Mouse (Mus musculus) lung, postnatal 10 days (tissue): ENCODE data around the gene Man1a.

Experiments
- DNase-seq: peaks from one replicate; pipeline ENCODE4 v3.0.0; 2021

Gene Man1a

DNA sequence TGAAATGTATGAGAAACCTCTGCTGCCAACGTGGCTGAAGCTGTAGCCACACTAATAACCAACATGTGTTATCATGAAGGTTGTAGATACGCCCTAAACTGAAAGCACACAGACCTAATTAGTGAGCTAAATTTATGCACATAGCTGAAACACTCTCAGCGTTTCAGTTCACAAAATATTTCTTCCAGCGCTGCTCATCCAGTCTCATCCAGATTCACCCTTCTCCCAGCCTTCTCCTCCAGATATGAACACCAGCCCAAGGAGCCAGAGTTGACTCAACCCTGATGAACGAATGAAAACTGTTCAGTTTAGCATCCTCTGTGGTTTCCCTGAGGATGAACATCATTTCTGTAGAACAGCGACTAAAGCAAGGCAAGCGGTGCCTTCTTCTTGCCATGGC, 15.8 kb downstream of the Man1a start:
- no peak for DNase-seq

DNA sequence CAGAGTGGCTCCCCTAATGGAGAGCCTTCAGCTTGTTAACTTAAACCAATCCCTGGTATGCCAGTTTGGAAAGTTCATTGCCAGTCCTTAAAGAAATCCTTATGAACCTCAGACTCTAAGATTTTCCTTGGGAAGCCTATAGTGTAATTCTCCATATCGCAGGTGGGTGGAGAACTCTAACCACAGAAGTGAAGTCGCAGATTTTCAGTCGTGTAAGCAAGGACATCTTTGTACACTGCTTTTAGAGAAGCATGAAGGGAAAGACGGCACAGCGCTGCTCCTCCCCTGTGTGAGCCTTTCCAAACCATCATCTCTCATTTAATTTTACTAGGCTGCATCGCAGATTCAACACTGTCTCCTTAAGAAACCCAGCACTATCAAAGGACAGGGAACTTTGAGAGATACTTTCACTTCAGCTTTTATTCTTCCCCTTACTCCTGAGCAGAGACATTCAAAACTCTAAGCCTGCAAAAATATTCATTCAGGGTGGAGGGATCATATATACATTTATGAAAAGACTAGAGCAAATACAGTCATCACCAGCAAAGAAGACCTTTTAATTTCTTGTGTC, 16.6 kb downstream of the Man1a start:
- DNase-seq: no peak

DNA sequence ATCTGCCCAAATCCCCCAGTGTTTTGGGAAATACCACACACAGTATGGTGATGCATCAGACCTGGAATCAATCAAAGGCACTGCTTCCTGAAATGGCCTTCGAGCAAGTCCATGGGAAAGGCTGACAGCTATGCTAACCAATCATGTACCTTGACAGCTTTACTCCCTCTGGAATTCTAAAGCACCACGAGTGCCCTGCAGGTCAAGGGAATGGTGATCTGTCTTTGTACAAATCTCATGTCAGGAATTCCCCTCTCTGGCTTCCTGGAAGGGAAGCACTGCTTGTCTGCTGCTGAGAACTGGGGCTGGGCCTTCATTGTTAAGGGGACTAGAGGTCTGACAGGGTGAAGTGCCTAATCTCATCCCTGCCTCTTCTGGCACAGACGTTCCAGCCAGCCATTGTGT, 17.3 kb downstream of the Man1a start:
- no peak for DNase-seq

DNA sequence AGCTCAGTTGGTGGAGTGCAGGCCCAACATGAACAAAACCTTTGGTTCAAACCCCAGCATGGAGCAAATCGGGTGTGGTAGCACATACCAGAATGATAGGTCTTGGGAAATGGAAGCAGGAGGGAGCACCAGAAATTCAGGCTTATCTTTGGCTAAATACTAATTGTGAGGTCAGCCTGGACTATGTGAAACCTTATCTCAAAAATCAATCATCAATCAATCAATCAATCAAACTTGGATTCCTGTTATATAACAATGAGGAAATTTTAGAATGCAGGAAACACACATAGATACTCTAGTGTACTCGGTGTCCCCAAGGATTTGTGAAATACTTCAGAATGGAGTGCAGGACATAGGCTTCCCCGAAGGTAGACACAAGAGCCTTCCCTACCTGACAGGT, 17.8 kb downstream of the Man1a start:
- DNase-seq: no peak

DNA sequence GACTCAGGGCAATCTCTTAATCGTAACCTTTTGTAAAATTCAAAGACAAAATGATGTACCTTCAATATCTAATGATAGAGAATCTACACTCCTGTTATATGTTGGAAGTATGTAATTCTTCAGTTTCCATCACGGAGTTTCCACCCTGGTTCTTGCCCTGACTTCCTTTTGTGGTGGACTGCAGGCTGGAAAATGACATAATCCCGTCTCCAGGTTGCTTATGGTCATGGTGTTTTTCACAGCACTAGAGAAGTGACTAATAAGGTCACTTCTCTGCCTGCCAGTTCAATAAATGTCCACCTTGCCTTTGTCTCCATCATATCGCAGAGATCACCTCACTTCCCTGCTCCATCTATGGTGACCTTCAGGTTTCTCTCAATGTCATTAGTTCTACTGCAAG, 22.2 kb downstream of the Man1a start:
- DNase-seq: no peak

DNA sequence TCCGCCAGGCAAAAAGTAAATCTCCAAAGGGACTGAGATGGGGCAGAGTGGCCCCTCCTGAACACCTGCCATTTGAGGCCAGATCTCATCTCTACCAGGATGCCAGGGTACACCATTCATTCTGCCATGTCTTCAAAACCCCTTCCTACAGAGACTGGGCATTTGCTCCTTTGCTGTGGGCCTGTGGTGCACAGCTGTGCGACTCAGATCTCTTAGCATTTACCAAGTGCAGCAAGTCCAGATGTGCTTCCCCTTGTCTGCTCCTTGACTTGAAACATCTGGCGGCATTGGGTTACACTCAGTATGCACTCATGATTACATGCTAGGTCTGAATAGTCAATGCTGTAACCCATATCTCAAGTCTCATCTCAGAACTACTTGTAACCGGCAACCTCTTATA, 28.5 kb downstream of the Man1a start:
- no peak for DNase-seq

DNA sequence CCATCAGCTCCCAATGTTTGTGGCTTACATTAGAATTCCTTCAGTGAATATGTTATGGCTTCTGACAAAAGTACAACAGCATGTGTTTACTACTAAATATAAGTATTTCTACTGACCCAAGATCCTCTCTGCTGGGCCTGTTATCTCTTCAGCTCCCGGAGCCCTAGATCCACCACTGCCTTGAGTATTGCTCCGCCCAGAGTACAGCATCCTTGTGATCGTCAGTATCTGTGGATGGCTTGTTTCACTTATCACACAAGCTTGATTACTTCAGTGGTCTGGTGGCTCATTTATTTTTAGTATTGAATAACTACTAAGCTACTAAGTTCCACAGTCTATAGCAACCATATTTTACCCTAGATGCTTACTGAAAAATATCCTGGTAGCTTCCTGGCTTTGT, 33.1 kb downstream of the Man1a start:
- DNase-seq: no peak

DNA sequence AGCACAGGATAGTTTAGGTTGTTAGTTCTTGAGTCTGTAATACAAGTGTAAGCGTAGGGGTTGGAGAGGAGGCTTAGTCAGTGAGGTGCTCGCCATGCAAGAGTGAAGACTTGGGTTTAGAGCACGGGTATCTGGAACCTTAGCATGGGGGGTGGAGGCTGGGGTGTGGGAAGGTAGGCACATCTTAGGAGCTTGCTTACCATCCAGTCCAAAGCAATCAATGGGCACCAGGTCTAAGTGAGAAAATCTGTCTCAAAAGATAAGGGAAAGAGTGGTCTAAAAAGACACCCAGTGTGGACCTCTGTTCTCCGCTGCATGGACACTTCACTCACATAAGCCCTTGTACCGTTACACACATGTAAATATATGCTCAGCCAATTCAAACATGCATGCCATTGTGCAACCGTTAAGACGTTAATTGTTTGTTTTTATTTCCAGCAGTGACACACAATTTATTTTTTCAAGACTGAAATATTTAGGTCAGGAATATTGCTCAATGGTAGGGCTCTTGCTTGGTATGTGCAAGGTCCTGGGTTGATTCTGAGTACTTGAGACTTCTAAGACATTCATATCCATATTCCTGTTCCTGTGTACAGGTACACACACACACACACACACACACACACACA, 34.1 kb downstream of the Man1a start:
- DNase-seq: no peak

DNA sequence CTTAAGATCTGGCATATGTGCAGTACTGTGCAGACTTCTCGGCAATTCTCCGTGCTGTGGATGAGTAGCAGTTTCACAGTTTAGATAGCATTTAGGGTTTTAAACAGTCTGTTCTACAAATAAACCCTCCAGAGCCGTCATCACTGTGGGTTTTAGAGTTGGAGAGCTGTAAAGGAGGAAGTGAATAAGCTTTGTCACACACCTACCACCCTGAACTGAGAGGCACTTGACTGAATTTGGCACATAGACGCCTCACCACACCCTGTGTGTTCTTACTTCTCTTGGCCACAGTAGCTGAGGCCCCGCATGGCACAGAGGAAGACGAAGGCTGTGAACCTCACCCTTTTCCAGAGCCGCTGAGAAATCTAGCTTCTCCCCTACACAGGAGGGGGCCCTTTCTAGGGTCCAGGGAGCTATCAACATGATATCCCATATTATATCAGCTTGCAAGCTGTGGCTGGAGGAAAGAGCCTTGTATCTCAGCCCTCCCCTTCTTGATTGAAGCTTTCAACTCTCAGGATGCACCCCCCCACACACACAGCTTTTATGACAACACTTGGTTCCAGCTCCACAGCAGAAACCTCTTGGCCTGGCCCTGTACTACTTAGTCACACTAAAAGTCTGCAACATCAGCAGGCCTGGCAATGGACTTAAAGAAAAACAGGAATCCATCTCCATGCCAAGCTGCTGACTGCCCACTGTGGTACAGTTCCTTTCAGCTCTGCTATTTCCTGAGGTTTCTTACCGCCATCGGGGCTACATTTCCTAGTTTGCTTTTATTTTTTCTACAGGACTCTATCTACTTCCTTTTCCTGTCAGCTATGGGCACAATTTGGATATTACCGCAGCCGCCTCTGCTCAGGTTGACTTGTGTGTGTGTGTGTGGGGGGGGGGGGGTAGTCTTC, 35.9 kb downstream of the Man1a start:
- peak; percentile 42 for DNase-seq

DNA sequence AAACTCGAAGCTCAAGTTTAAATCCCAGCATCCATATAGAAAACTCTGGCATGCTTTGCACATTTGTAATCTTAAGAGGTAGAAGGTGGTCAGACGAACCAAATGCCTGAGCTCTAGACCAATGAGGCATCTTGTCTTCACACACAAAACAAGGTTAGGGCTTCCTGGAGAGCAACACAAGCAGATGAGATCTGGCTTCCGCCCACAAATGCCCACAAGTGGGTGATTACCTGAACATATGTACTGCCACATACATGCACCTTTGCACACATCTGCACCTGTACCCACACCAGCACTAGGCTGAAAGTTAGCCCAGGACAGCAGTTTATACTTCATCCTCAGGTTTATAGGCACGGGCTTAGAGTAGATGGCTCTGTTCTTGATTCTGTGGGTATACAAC, 36.7 kb downstream of the Man1a start:
- no peak for DNase-seq

DNA sequence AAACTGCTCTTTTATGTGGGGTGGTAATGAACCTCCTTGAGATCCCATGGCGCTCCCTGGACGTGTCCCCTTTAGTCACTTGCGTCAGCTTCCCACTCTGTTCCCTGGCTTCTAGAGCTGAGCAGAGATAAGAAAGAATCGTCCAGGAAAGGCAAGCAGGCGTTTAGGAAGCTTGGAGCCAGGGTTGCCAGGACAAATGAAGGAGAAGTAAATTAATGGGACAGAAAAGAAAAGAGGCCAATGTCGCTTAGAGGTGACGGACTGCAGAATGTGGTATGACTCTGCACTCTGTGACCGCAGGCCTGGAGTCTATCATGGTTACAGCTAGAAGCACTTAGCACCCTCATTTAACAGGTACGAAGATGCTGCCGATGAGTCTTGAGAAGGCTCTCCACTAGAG, 37.7 kb downstream of the Man1a start:
- DNase-seq: no peak

DNA sequence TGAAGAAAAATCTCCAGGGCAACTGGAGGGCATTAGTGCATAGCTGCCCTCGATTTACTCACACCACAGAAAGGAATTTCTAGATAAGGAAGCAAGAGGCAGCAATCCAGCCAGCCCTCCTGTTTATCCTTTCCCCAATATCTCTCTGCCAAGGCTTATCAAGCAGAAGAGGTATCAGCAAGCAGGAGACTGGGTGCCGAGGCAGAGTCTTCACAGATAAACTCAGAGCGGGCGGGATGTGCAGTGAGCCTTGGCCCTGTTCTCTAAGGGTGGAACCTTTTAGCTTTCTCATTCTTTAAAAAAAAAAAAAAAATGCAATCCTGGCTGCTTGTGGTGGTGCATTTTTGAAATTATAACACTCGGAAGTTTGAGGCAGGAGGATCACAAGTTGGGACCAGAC, 38.2 kb downstream of the Man1a start:
- no peak for DNase-seq

DNA sequence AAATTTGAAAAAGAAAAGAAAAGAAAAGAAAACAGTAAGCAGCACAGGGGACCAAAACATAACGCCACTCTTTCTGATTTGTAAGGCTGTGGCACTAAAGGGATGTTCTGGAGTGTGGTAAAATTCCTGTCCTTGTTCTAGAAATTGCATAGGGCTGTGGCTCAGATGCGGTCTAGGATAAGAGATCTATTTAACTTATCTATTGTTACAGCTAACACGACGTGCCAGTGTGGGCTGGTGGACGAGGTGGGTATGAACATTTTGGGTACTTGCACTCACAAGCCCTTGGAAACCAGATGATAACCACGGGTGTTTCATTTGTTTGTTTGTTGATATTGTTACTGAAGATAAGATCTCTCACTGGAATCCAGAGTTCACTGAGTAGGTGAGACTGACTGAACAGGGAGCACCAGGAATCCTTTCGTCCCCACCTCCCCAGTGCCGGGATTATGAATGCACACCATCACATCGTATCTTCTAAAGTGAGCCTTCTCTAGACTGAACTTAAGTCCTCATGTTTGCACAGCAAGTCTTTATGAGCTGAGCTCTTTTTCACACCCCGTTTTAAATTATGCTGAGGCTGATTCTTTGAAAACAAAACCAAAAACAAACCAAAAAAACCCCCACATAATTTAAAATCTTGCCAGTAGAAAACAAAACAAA, 38.9 kb downstream of the Man1a start:
- no peak for DNase-seq

DNA sequence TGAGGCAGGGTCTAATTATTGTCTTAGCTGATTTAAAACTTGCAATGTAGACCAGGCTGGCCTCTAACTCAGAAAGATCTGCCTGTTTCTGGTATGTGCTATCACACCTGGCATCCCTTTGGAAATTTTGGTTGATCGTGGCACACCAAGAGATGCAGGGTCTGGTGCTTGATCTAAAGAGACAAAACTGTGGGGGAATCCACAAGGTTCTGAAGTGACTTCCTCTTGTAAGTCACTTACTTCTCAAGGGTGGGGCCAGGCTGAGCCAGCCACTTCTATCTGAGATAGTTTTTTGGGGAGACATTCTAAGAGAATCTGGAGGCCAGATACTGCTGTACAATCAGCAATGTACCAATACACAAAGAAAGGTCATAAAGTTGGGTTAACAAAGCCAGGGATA, 40.8 kb downstream of the Man1a start:
- DNase-seq: no peak

DNA sequence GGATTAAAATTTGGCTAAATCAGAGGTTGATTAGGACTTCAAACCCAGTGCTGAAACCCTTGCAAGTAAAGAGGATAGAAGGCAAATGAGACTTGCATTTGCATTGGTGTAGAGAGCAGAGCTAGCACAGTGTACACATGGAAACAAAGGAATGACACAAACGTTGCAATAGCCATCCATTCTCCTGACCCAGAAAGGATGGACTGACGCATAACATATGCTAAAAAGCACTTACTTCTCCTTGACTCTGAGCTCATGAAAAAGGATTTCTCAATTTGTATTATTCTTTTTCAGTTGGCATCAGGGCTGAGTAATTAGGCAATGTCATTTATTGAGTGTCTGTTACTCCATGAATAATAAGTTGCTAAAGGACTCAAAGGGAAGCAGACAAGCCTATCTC, 41.6 kb downstream of the Man1a start:
- DNase-seq: no peak

DNA sequence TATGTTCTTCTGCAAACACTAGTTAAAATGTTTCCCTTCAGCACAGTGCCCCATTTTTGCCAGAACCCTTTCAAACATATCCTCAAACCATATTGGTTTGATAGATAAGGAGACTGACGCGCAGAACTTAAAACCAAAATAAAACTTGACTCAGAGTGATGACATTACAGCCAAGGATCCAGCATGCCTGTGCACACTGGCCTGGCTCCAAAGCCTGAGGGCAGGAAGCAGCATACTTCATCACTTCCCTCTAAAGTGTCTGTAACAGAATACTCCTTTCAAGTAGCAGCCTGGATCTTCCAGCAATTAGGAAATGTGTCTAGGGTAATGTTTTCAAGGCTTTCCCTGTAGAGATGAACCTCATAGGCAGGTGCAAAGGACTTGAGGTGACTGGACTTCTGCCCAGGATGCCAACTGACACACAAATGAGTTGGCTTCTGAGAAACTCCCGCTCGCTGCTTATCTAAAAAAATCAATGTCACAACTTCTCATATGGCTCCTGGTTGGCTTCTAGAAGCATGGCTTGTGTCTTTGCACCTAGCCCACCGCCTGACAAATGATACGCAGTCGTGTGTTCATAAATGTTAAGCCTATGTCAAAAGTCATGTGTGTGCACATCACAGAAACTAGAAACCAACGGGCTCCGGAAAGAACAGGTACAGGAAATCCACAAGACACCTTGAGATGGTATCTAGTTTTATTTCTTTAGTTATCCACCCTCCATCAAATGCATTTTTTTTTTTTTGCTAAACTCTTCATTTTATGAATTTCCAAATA, 43.9 kb downstream of the Man1a start:
- DNase-seq: peak; percentile 33

DNA sequence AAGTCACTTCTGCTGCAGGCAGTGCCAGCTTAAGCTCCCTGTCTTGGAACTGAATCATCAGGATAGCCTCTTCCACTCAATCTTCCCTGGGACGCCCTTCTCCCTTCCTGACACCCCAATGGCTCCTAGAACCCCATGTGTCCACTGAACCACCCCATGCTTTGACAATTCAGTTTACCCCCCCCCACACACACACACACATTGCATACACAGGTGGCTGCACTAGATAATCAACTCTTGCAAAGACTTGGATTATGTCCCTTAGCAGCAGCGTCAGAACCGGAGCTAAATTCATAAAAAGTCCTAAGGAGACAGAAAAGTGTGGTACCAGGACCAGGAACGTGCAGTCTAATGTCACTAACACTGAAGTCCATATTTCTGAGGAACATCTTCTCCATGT, 47.5 kb downstream of the Man1a start:
- DNase-seq: no peak

DNA sequence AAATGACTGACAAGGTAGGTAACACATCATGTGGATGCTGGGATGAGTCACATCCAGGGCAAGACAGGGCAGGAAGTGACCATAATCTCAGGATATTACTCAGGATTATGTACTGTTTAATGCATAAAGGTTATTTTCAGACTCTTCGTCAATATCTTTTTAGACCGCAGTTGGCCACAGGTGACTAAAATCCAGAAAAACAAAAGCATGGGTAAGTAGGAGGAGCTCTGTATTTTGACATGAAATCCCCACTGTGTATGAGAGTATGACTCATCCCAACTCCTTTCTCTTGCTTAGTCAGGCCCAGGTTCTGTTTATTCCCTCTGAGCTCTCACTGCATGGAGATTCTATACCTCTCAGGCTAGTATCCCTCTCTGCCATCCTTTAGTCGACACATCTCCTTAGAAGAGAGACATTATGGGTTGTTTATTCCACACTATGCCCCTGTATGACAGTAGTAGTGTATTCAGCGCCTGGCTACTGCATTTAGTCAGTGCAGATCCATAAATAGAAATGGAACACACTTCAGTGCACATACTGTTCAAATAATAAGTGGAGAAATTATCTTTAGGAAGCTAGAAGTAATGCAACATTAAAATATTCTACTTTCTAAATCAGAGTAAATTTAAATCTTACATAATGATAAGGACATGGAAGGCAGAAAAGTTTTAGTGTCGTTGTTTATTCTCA, 49.5 kb downstream of the Man1a start:
- no peak for DNase-seq

DNA sequence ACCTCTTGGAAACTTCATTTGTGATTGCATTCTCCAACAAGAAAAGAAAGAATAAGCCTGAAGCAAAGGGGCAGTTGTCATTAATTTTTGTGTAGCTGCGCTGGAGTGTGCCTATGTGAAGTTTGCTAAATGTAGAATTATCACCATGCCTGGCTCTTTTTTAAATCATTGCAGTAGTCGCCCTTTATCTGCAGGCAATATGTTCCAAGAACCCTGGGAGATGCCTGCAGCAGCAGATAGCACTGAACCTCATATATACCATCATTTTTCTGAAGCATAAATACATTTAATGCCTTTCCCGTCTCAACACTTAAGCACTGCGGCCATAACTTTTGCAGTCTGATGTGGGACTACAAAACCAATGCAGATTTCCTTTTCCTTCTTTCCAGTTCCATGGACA, 50.3 kb downstream of the Man1a start:
- no peak for DNase-seq

DNA sequence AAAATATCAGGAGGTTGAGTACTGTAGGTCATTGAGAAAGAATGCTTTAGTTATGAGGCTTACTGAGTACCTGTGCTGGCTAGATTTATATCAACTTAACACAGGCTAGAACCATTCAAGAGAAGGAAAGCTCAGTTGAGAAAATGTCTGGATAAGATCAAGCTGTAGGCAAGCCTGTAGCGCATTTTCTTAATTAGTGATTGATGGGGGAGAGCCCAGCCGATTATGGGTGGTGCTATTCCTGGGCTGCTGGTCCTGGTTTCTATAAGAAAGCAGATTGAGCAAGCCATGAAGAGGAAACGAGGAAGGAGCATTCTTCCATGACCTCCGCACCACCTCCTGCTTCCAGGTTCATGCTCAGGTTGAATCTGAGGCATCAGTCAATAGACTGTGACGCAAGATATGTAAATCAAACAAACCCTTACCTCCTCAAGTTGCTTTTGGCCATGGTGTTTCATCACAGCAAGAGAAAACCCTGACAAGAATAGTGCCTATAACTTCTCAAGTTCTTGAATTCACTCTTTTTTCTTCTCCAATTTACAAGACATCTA, 58.4 kb downstream of the Man1a start:
- no peak for DNase-seq

DNA sequence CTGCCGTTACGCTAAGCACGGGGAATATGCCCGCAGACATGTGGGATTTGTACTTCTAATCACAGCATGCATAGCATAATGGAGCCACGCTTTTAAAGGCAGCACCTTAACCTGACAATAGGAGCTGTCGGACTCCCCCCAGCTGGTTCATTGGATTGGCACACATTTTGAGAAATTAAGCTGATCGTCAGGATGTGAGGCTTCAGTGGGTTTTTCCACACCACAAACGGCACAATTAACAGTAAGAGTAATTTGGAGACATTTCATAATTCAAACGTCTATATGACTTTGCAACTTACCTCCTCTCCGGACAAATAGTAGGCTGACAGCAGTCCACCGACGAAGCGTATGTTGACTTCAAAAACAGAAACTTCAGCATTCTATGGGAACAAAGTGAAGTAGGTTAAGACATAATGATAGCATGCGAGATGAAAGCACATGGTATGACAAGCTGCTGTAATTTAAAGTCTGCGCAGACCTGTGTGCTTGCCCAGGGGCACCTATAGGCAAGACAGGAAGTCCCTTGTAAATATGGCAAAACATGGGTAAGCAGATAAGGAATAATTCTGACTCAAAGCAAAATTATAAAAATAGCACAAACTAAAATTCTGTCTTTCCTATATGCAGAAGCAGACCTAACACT, 62.2 kb downstream of the Man1a start:
- no peak for DNase-seq
